ENCODE assay signal across 12 mouse cellular contexts in genomic region chr1:44216352-44217116, GRCm38 (mm10). TPM values are rescaled to one million over a fixed set of nuclear protein-coding genes. Genes with fewer than 3 reads are reported as not detected.
DNase-seq lines count a peak whose midpoint lies in the region; ATAC-seq and TF ChIP-seq lines count a peak whose summit lies in the region.
"Had no signal": no experiment of that assay in that cellular context is flagged by ENCODE, and none has a peak within 500 bp of the region (broad histone marks: within the 10 kb centered on the region; RNA-seq: fewer than 3 reads in every experiment).

No protein-coding gene starts in this region.

- DNase-seq in embryonic facial prominence, embryonic 10.5 days (ENCODE audit: low spot score): no peak
- DNase-seq in kidney, postnatal 0 days (ENCODE audit: low spot score): peak; percentile 25
- no peak for DNase-seq in kidney, adult 18-20 months
- peak; percentile 64 for DNase-seq in lung, postnatal 14 days
- DNase-seq in embryo, embryonic 10 days (ENCODE audit: low spot score): no peak
- DNase-seq in adrenal gland, postnatal 36 days: no peak

- no peaks in the 10 kb centered on the region for H3K9me3 ChIP-seq in embryonic facial prominence, embryonic 13.5 days
- no peaks in the 10 kb centered on the region for H3K9me3 ChIP-seq in embryonic facial prominence, embryonic 10.5 days
- H3K9me3 ChIP-seq in kidney, postnatal 0 days (replicated peaks; ENCODE audit: low read length): no peaks in the 10 kb centered on the region
- H3K9me3 ChIP-seq in heart, embryonic 15.5 days (replicated peaks): no peaks in the 10 kb centered on the region

- no peak for TF ChIP-seq CTCF in kidney, postnatal 0 days (IDR thresholded peaks at IDR 0.05; ENCODE audit: low read depth)

- no peak overlapping the region for H3K4me3 ChIP-seq in embryonic facial prominence, embryonic 13.5 days
- H3K4me3 ChIP-seq in embryonic facial prominence, embryonic 10.5 days: no peak overlapping the region
- H3K4me3 ChIP-seq in kidney, postnatal 0 days (replicated peaks; ENCODE audit: low read depth, low read length): no peak overlapping the region
- no peak overlapping the region for H3K4me3 ChIP-seq in heart, embryonic 15.5 days

- H3K27ac ChIP-seq in embryonic facial prominence, embryonic 13.5 days: 0 out of 2 replicates have a peak overlapping the region, but pooled peaks have one; percentile 11
- no peak overlapping the region for H3K27ac ChIP-seq in embryonic facial prominence, embryonic 10.5 days (replicated peaks)
- H3K27ac ChIP-seq in kidney, postnatal 0 days: no peak overlapping the region
- H3K27ac ChIP-seq in heart, embryonic 15.5 days: peak overlapping the region; percentile 62
- H3K27ac ChIP-seq: liver, embryonic 14.5 days had no signal

- peak; percentile 26; the same call in 1 of the 2 replicates for ATAC-seq in embryonic facial prominence, embryonic 13.5 days (ENCODE audit: insufficient number of reproducible peaks, insufficient read depth, low FRiP score, low TSS enrichment, low read depth)
- no peak for ATAC-seq in kidney, postnatal 0 days (replicated peaks; ENCODE audit: low FRiP score, low read depth)
- no peak for ATAC-seq in heart, embryonic 15.5 days (replicated peaks; ENCODE audit: insufficient number of reproducible peaks, insufficient read depth, low FRiP score, low read depth)

- no peak overlapping the region for H3K4me2 ChIP-seq in embryonic facial prominence, embryonic 13.5 days
- H3K4me2 ChIP-seq in kidney, postnatal 0 days (ENCODE audit: low read length): no peak overlapping the region
- no peak overlapping the region for H3K4me2 ChIP-seq in heart, embryonic 15.5 days

- H3K4me1 ChIP-seq in embryonic facial prominence, embryonic 13.5 days: no peaks in the 10 kb centered on the region
- H3K4me1 ChIP-seq in embryonic facial prominence, embryonic 10.5 days: no peaks in the 10 kb centered on the region
- no peaks in the 10 kb centered on the region for H3K4me1 ChIP-seq in kidney, postnatal 0 days (replicated peaks; ENCODE audit: insufficient read depth, low read length)
- H3K4me1 ChIP-seq in heart, embryonic 15.5 days (replicated peaks): peaks cover 9% of the 10 kb centered on the region

- no peaks in the 10 kb centered on the region for H3K36me3 ChIP-seq in embryonic facial prominence, embryonic 13.5 days
- H3K36me3 ChIP-seq in embryonic facial prominence, embryonic 10.5 days (replicated peaks): no peaks in the 10 kb centered on the region
- no peaks in the 10 kb centered on the region for H3K36me3 ChIP-seq in kidney, postnatal 0 days (ENCODE audit: insufficient read depth, low read length)
- no peaks in the 10 kb centered on the region for H3K36me3 ChIP-seq in heart, embryonic 15.5 days

- no peak overlapping the region for H3K9ac ChIP-seq in embryonic facial prominence, embryonic 13.5 days
- H3K9ac ChIP-seq in kidney, postnatal 0 days (ENCODE audit: low read depth, low read length): no peak overlapping the region
- no peak overlapping the region for H3K9ac ChIP-seq in heart, embryonic 15.5 days
- H3K9ac ChIP-seq: liver, embryonic 14.5 days had no signal

- 47% methylated on average over 2 of the region's 2 CpGs for WGBS in embryonic facial prominence, embryonic 13.5 days
- 82% methylated on average over 2 of the region's 2 CpGs for WGBS in embryonic facial prominence, embryonic 10.5 days
- 55% methylated on average over 2 of the region's 2 CpGs for WGBS in kidney, postnatal 0 days
- 36% methylated on average over 2 of the region's 2 CpGs for WGBS in heart, embryonic 15.5 days

- H3K27me3 ChIP-seq in embryonic facial prominence, embryonic 13.5 days: no peaks in the 10 kb centered on the region
- H3K27me3 ChIP-seq in embryonic facial prominence, embryonic 10.5 days (replicated peaks; ENCODE audit: low read depth, poor library complexity, severe bottlenecking): no peaks in the 10 kb centered on the region
- no peaks in the 10 kb centered on the region for H3K27me3 ChIP-seq in kidney, postnatal 0 days (ENCODE audit: insufficient read depth, low read length)
- H3K27me3 ChIP-seq in heart, embryonic 15.5 days: no peaks in the 10 kb centered on the region

RNA-seq across cellular contexts. Expression of gene Mettl21e, which starts 2.2 kb away (rescaled TPM):
- polyA plus RNA-seq in embryonic facial prominence, embryonic 13.5 days (2015; fragmentation: Nextera tagmentation; extraction: Ambion mirVana): 0.14 TPM in 1 of 2 replicates, not detected in the other
- not detected in 2 replicates for polyA plus RNA-seq in embryonic facial prominence, embryonic 10.5 days (2016; fragmentation: Nextera tagmentation; extraction: Ambion mirVana)
- not detected in 2 replicates for polyA plus RNA-seq in kidney, postnatal 0 days (2015; fragmentation: Nextera tagmentation; extraction: Ambion mirVana)
- 0.13 and 0.24 TPM in 2 replicates for polyA plus RNA-seq in heart, embryonic 15.5 days (2015; fragmentation: Nextera tagmentation; extraction: Ambion mirVana)
- total RNA-seq in adrenal gland, postnatal 36 days (2021): not detected
- total RNA-seq: common myeloid progenitor, adult 5-6 weeks; monocyte, adult 5-6 weeks had no signal
- polyA plus RNA-seq: liver, embryonic 14.5 days; spleen, adult 2 months had no signal

Comparison
In these comparisons a context has a peak if more than half of its experiments do, and no peak if none do; other contexts are left out.
1. H3K27ac ChIP-seq: peak in embryonic facial prominence, embryonic 13.5 days (single experiment) and heart, embryonic 15.5 days (single experiment); none in embryonic facial prominence, embryonic 10.5 days (single experiment) and kidney, postnatal 0 days (single experiment).
2. DNase-seq: peak in kidney, postnatal 0 days (single experiment) and lung, postnatal 14 days (single experiment); none in embryonic facial prominence, embryonic 10.5 days (single experiment), kidney, adult 18-20 months (single experiment), embryo, embryonic 10 days (single experiment) and adrenal gland, postnatal 36 days (0 of 2).